Mouse (Mus musculus) small intestine, adult 2 months (tissue): Measurements from ENCODE around the gene Chrm4.

Experiments
- CTCF ChIP-seq: fragments of 200-500 bp; IDR thresholded peaks from 2 replicates; pipeline ENCODE4 v1.5.1; 2012; ENCODE audit warnings: low read depth, mild to moderate bottlenecking, control low read depth, inconsistent platforms, low read length, moderate library complexity, mixed read lengths; ENCODE audit not compliant: insufficient replicate concordance, insufficient read length; ENCODE audit errors: extremely low read depth
- POLR2A ChIP-seq: fragments of 200-500 bp; IDR thresholded peaks from 2 replicates; pipeline ENCODE4 v1.6.1; 2012; ENCODE audit warnings: low read depth, mild to moderate bottlenecking, control low read depth, inconsistent platforms, low read length, moderate library complexity

DNA sequence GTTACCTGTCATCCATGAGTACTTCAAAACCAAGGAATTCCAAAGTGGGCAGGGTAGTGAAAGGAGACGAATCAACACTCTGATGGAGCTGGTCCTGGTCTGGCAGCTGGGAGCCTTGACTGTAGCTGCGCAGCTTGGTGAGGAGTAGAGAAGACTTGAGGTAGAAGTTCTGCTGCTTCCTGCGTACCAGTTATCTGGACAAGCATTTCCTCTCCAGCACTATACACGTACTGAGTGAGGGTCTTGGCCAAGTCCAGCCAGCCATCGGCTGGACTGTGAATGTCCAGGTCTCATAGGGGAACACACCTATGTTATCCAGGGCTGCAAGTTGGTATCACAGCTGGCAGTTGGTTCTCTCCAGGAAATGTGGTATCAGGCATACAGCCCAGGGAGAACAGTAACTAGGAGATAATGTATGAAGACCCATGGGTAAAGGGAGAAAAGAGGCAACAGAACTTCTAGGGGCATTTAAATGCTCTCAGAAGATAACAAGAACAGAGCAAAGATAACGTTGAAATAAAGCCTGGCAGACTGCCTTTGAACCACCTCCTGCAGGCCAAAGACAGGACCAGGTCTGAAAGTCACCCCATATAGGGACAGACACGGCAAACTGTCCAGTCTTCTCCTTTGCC, 10.6 kb upstream of the Chrm4 start:
- TF ChIP-seq POLR2A (no peak), CTCF (no peak)
